Mouse (Mus musculus) MEL (cell line): ENCODE data around the gene Hamp2. TPM values are rescaled to one million over a fixed set of nuclear protein-coding genes. Genes with fewer than 3 reads are reported as not detected.

ENCODE experiments used
- DNase-seq: peaks from one replicate; pipeline ENCODE4 v3.0.0; 2011; ENCODE audit warnings: low read depth, low spot score
- H3K27ac ChIP-seq: 2 replicates; pipeline ENCODE4 v1.5.1; 2012; ENCODE audit warnings: low read depth, mild to moderate bottlenecking, control low read depth, low read length, moderate library complexity; ENCODE audit not compliant: control insufficient read depth
- H3K27me3 ChIP-seq, 2 experiments: fragments of 150-350 bp in 1 of 2; sonication (generic) in 1 of 2; 2 replicates each; pipeline ENCODE4 v1.6.1; 2012; ENCODE audit warnings: low read length in 2 of 2, mild to moderate bottlenecking in 2 of 2, improper control_type of control experiment in 1 of 2, moderate library complexity in 1 of 2; ENCODE audit not compliant: insufficient read depth in 2 of 2, control insufficient read depth in 1 of 2
- H3K36me3 ChIP-seq, 2 experiments: 2 replicates each; pipeline ENCODE4 v1.6.1; 2012 to 2014; ENCODE audit warnings: low read length in 2 of 2, improper control_type of control experiment in 1 of 2, inconsistent platforms in 1 of 2, mild to moderate bottlenecking in 1 of 2; ENCODE audit not compliant: insufficient read depth in 2 of 2, control insufficient read depth in 1 of 2
- H3K4me1 ChIP-seq, 2 experiments: fragments of 150-350 bp in 1 of 2; sonication (generic) in 1 of 2; 2 replicates each; pipeline ENCODE4 v1.6.1; 2012; ENCODE audit warnings: low read length in 2 of 2, improper control_type of control experiment in 1 of 2, mild to moderate bottlenecking in 1 of 2; ENCODE audit not compliant: insufficient read depth in 2 of 2, control insufficient read depth in 1 of 2
- H3K4me3 ChIP-seq, 2 experiments: fragments of 150-350 bp in 1 of 2; sonication (generic) in 1 of 2; 2 replicates each; pipeline ENCODE4 v1.5.1; 2012; ENCODE audit warnings: low read depth in 2 of 2, low read length in 2 of 2, mild to moderate bottlenecking in 2 of 2, moderate library complexity in 2 of 2, control low read depth in 1 of 2, improper control_type of control experiment in 1 of 2; ENCODE audit not compliant: control insufficient read depth in 1 of 2, insufficient read depth in 1 of 2
- H3K79me2 ChIP-seq: 2 replicates; pipeline ENCODE4 v1.6.1; 2012; ENCODE audit warnings: mild to moderate bottlenecking, low read length, moderate library complexity; ENCODE audit not compliant: control insufficient read depth, poor library complexity, insufficient read depth
- H3K9ac ChIP-seq: 2 replicates; pipeline ENCODE4 v1.6.1; 2012; ENCODE audit warnings: low read depth, mild to moderate bottlenecking, control low read depth, low read length, moderate library complexity; ENCODE audit not compliant: control insufficient read depth, poor library complexity, severe bottlenecking
- H3K9me3 ChIP-seq: fragments of 150-350 bp; sonication (generic); replicated peaks from 2 replicates; pipeline ENCODE4 v1.6.1; 2012; ENCODE audit warnings: mild to moderate bottlenecking, low read length, improper control_type of control experiment, moderate library complexity; ENCODE audit not compliant: insufficient read depth
- HCFC1 ChIP-seq: IDR thresholded peaks from 2 replicates; pipeline ENCODE4 v1.6.1; 2012; ENCODE audit warnings: low read depth, mild to moderate bottlenecking, inconsistent platforms, low read length, improper control_type of control experiment, moderate library complexity
- JUND ChIP-seq: IDR thresholded peaks from 2 replicates; pipeline ENCODE4 v1.6.1; 2011; ENCODE audit warnings: low read depth, mild to moderate bottlenecking, improper control_type of control experiment, low read length
- MXI1 ChIP-seq: IDR thresholded peaks from 2 replicates; pipeline ENCODE4 v1.6.1; 2011; ENCODE audit warnings: mild to moderate bottlenecking, low read depth, low read length, improper control_type of control experiment
- NELFE ChIP-seq: IDR thresholded peaks from 2 replicates; pipeline ENCODE4 v1.6.1; 2011; ENCODE audit warnings: low read depth, low read length, improper control_type of control experiment
- NRF1 ChIP-seq: IDR thresholded peaks from 2 replicates; pipeline ENCODE4 v1.6.1; 2014; ENCODE audit warnings: low read depth, mild to moderate bottlenecking, inconsistent platforms, low read length, improper control_type of control experiment, moderate library complexity; ENCODE audit not compliant: poor library complexity, insufficient read depth, severe bottlenecking
- POLR2A ChIP-seq, 2 experiments: IDR thresholded peaks; 2 replicates each; pipeline ENCODE4 v1.6.1; 2011 to 2012; ENCODE audit warnings: low read length in 2 of 2, mild to moderate bottlenecking in 2 of 2, control low read depth in 1 of 2, improper control_type of control experiment in 1 of 2, low read depth in 1 of 2, moderate library complexity in 1 of 2; ENCODE audit not compliant: control insufficient read depth in 1 of 2, insufficient read depth in 1 of 2, poor library complexity in 1 of 2
- POLR2AphosphoS2 ChIP-seq: IDR thresholded peaks from 2 replicates; pipeline ENCODE4 v1.6.1; 2011; ENCODE audit warnings: low read length, improper control_type of control experiment
- POLR2AphosphoS5 ChIP-seq: IDR thresholded peaks from 2 replicates; pipeline ENCODE4 v1.6.1; 2012; ENCODE audit warnings: low read depth, borderline replicate concordance, mild to moderate bottlenecking, inconsistent platforms, low read length, moderate library complexity, mixed read lengths
- RCOR1 ChIP-seq: IDR thresholded peaks from 2 replicates; pipeline ENCODE4 v1.6.1; 2012; ENCODE audit warnings: low read depth, mild to moderate bottlenecking, inconsistent platforms, low read length, improper control_type of control experiment
- SIN3A ChIP-seq: IDR thresholded peaks from 2 replicates; pipeline ENCODE4 v1.6.1; 2012; ENCODE audit warnings: low read length, improper control_type of control experiment, inconsistent platforms
- TBP ChIP-seq: IDR thresholded peaks from 2 replicates; pipeline ENCODE4 v1.8.0; 2011; ENCODE audit warnings: low read depth, low read length, improper control_type of control experiment
- USF2 ChIP-seq, 2 experiments: IDR thresholded peaks; 2 replicates each; pipeline ENCODE4 v1.6.1; 2011 to 2012; ENCODE audit warnings: improper control_type of control experiment in 2 of 2, low read length in 2 of 2, borderline replicate concordance in 1 of 2, inconsistent platforms in 1 of 2, low read depth in 1 of 2, mild to moderate bottlenecking in 1 of 2; ENCODE audit not compliant: insufficient read depth in 1 of 2
- polyA plus RNA-seq, 2 experiments: library from polyadenylated mRNA; stranded (reverse) in 1 of 2; unstranded in 1 of 2; fragments of >175 nt in 1 of 2; fragments of >200 nt in 1 of 2; gene quantifications; 2 replicates each; pipeline versions ENCODE4 v1.2.1 to v1.2.4; 2012; ENCODE audit warnings: low replicate concordance in 2 of 2, low read depth in 1 of 2; ENCODE audit not compliant: insufficient read length in 2 of 2, insufficient read depth in 1 of 2, missing spikeins in 1 of 2
- total RNA-seq: library from RNA; depleted of rRNA; stranded (reverse); fragments of 300-350 nt; gene quantifications from 2 replicates; pipeline ENCODE4 v1.2.3, GENCODE M21; 2012

The Hamp2 gene
- total and polyA plus RNA-seq, 3 experiments: not detected

- DNase-seq: no peak
- TF ChIP-seq SIN3A: no peak
- Histone ChIP-seq H3K27ac (peak overlapping the region; percentile 90), H3K27me3 (no peaks in the 10 kb centered on the region), H3K9ac (peak overlapping the region; percentile 98), H3K36me3 (peaks cover 2 to 9% of the 10 kb centered on the region in 2 experiments; a peak in 3 of 4 replicates), H3K4me1 (peaks cover 0 to 11% of the 10 kb centered on the region in 2 experiments; a peak in 1 of 4 replicates), H3K9me3 (no peaks in the 10 kb centered on the region), H3K79me2 (peaks cover 18% of the 10 kb centered on the region), H3K4me3 (peak overlapping the region; percentile 77 to 94; a peak in 3 of 4 replicates)
These were observed 33.8 kb upstream of the Hamp2 start for GRCm38 (mm10) chr7:30958109-30958865.

- peak overlapping the region; percentile 98 for H3K9ac ChIP-seq
- H3K79me2 ChIP-seq: peaks cover 18% of the 10 kb centered on the region
- no peaks in the 10 kb centered on the region for H3K27me3 ChIP-seq
- no peaks in the 10 kb centered on the region for H3K9me3 ChIP-seq
- peak; percentile 91 for DNase-seq
- TF ChIP-seq RCOR1 (no peak), JUND (no peak), MXI1 (peak; percentile 23; the same call in 1 of the 2 replicates), TBP (peak; percentile 67; the same call in 1 of the 2 replicates), POLR2AphosphoS2 (peak; percentile 88), POLR2A (IDR thresholded peaks at IDR 0.05; ENCODE audit: control insufficient read depth in 1 of 2, insufficient read depth in 1 of 2, low read depth in 1 of 2, low read length in 2 of 2, poor library complexity in 1 of 2) (peak; percentile 64 to 81; a peak in 3 of 4 replicates), NELFE (peak; percentile 64), USF2 (IDR thresholded peaks at IDR 0.05; ENCODE audit: borderline replicate concordance in 1 of 2, insufficient read depth in 1 of 2, low read depth in 1 of 2, low read length in 2 of 2) (no peak), NRF1 (peak; percentile 83), HCFC1 (peak; percentile 29; the same call in 1 of the 2 replicates), SIN3A (0 out of 2 replicates have a peak, but pooled peaks have one; percentile 32), POLR2AphosphoS5 (no peak)
- peak overlapping the region; percentile 90 for H3K27ac ChIP-seq
- H3K4me3 ChIP-seq: peak overlapping the region; percentile 77 to 94
- H3K36me3 ChIP-seq: peaks cover 2 to 9% of the 10 kb centered on the region in 2 experiments; a peak in 3 of 4 replicates
- H3K4me1 ChIP-seq: peaks cover 0 to 11% of the 10 kb centered on the region in 2 experiments; a peak in 1 of 4 replicates
These were observed 32.9 kb upstream of the Hamp2 start for GRCm38 (mm10) chr7:30957367-30957783.
